Mouse (Mus musculus): Measurements from ENCODE around the gene Fkbp4. TPM values are rescaled to one million over a fixed set of nuclear protein-coding genes. Genes with fewer than 3 reads are reported as not detected.

The Fkbp4 gene
- polyA plus RNA-seq (2011; ENCODE audit: insufficient read depth, insufficient read length, low read depth, missing spikeins), result 411 and 413 TPM in 2 replicates

GRCm38 (mm10) chr6:128438317-128438870 lies at the start of gene Fkbp4:
Gene Fkbp4, minus strand, starts transcription at chr6:128438677.
- Histone ChIP-seq H3K27ac (ENCODE audit: insufficient read depth, low read length) (peak within 1 kb of the TSS; percentile 38), H3K36me3 (ENCODE audit: control insufficient read depth, insufficient read depth, low read length, poor library complexity, severe bottlenecking) (peaks cover 32% of the 10 kb centered on the region), H3K9ac (ENCODE audit: low read depth, poor library complexity, severe bottlenecking) (peak within 1 kb of the TSS; percentile 95), H3K4me3 (ENCODE audit: low read depth, low read length) (peak within 1 kb of the TSS; percentile 78), H3K9me3 (replicated peaks; ENCODE audit: control insufficient read depth, insufficient read depth, low read length, poor library complexity, severe bottlenecking) (no peaks in the 10 kb centered on the region), H3K4me1 (ENCODE audit: control insufficient read depth, insufficient read depth, low read length) (peaks cover 4% of the 10 kb centered on the region), H3K27me3 (ENCODE audit: control insufficient read depth, insufficient read depth, low read length, poor library complexity, severe bottlenecking) (no peaks in the 10 kb centered on the region)
- TF ChIP-seq CTCF (IDR thresholded peaks at IDR 0.05; ENCODE audit: low read depth, low read length) (no peak), POLR2A (IDR thresholded peaks at IDR 0.05; ENCODE audit: insufficient read depth, low read length) (peak; percentile 64), EP300 (IDR thresholded peaks at IDR 0.05; ENCODE audit: insufficient read depth, low read depth, low read length) (no peak)

DNA sequence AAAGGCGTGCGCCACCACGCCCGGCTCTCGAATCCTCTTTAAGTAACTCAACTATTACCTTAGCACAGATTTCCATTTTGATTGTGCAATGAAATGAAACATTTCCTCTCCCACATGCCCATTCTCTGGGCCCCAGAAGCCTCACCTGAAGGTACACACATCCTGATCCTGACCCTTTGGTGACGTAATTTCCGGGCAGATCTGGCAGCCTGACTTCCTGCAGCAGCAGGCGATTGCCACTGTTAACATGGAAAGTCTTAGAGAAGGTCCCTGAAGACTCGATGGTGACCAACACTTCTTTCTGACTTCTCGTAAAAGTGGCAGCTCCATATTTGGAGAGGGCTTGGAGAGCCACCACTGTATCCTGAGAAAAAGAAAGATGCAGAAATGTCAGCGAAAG lies 49.3 kb upstream of the Fkbp4 start:
- no peaks in the 10 kb centered on the region for H3K27me3 ChIP-seq (ENCODE audit: control insufficient read depth, insufficient read depth, low read length, poor library complexity, severe bottlenecking)
- no peaks in the 10 kb centered on the region for H3K9me3 ChIP-seq (replicated peaks; ENCODE audit: control insufficient read depth, insufficient read depth, low read length, poor library complexity, severe bottlenecking)
- no peaks in the 10 kb centered on the region for H3K36me3 ChIP-seq (ENCODE audit: control insufficient read depth, insufficient read depth, low read length, poor library complexity, severe bottlenecking)
- H3K27ac ChIP-seq (ENCODE audit: insufficient read depth, low read length), result no peak overlapping the region
- H3K4me3 ChIP-seq (ENCODE audit: low read depth, low read length), result no peak overlapping the region
- H3K4me1 ChIP-seq (ENCODE audit: control insufficient read depth, insufficient read depth, low read length), result no peaks in the 10 kb centered on the region
- H3K9ac ChIP-seq (ENCODE audit: low read depth, poor library complexity, severe bottlenecking), result no peak overlapping the region
- TF ChIP-seq POLR2A (IDR thresholded peaks at IDR 0.05; ENCODE audit: insufficient read depth, low read length) (no peak), CTCF (IDR thresholded peaks at IDR 0.05; ENCODE audit: low read depth, low read length) (no peak), EP300 (IDR thresholded peaks at IDR 0.05; ENCODE audit: insufficient read depth, low read depth, low read length) (no peak)

- Histone ChIP-seq H3K9me3 (replicated peaks; ENCODE audit: control insufficient read depth, insufficient read depth, low read length, poor library complexity, severe bottlenecking) (no peaks in the 10 kb centered on the region), H3K27ac (ENCODE audit: insufficient read depth, low read length) (peak overlapping the region; percentile 72), H3K27me3 (ENCODE audit: control insufficient read depth, insufficient read depth, low read length, poor library complexity, severe bottlenecking) (no peaks in the 10 kb centered on the region), H3K4me3 (ENCODE audit: low read depth, low read length) (peak overlapping the region; percentile 27), H3K4me1 (ENCODE audit: control insufficient read depth, insufficient read depth, low read length) (peaks cover 6% of the 10 kb centered on the region), H3K9ac (ENCODE audit: low read depth, poor library complexity, severe bottlenecking) (peak overlapping the region; percentile 50; the same call in 1 of the 2 replicates), H3K36me3 (ENCODE audit: control insufficient read depth, insufficient read depth, low read length, poor library complexity, severe bottlenecking) (no peaks in the 10 kb centered on the region)
- TF ChIP-seq CTCF (IDR thresholded peaks at IDR 0.05; ENCODE audit: low read depth, low read length) (peak; percentile 100), EP300 (IDR thresholded peaks at IDR 0.05; ENCODE audit: insufficient read depth, low read depth, low read length) (peak; percentile 77), POLR2A (IDR thresholded peaks at IDR 0.05; ENCODE audit: insufficient read depth, low read length) (no peak)
Observed at GRCm38 (mm10) chr6:128479463-128480454, 41.3 kb upstream of the Fkbp4 start.

DNA sequence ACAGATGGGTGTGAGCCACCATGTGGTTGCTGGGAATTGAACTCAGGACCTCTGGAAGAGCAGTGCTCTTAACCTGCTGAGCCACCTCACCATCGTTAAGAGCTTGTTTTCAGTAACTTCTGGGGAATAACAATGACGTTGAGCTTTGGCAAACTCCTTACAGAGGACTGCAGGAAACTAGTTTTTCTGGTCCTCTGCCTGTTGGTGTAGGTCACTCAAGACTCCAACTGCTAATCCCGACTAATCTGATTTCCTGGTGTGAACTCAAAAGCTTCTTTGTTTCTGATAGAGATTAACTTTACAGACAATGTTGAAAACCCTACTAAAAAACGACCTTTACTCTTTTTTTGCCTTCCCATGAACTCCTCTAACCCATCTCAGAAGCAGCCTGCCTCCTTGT lies 39.0 kb upstream of the Fkbp4 start:
- Histone ChIP-seq H3K9ac (ENCODE audit: low read depth, poor library complexity, severe bottlenecking) (no peak overlapping the region), H3K27ac (ENCODE audit: insufficient read depth, low read length) (peak overlapping the region; percentile 21; the same call in 1 of the 2 replicates)

DNA sequence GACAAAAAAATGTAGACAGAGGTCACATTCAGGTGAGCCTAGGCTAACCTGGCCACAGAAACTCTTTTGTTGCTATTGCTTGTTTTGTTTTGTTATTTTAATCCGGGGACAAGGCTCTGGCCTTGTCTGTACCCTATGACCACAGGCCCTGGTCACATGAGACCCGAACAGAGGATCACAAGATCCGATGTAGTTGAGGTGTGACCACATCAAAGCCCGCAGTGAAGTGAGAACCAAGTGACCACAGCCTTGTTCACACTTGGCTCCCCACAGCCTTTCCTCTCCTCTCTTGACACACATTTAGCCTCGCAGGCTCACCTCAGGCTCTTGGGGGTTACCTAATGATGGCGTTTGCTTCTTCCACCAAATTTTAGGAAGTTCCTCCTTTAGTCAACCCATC lies 35.6 kb upstream of the Fkbp4 start:
- Histone ChIP-seq H3K4me3 (ENCODE audit: low read depth, low read length) (no peak overlapping the region), H3K27me3 (ENCODE audit: control insufficient read depth, insufficient read depth, low read length, poor library complexity, severe bottlenecking) (no peaks in the 10 kb centered on the region), H3K4me1 (ENCODE audit: control insufficient read depth, insufficient read depth, low read length) (peaks cover 7% of the 10 kb centered on the region), H3K9me3 (replicated peaks; ENCODE audit: control insufficient read depth, insufficient read depth, low read length, poor library complexity, severe bottlenecking) (no peaks in the 10 kb centered on the region), H3K9ac (ENCODE audit: low read depth, poor library complexity, severe bottlenecking) (no peak overlapping the region), H3K27ac (ENCODE audit: insufficient read depth, low read length) (no peak overlapping the region), H3K36me3 (ENCODE audit: control insufficient read depth, insufficient read depth, low read length, poor library complexity, severe bottlenecking) (no peaks in the 10 kb centered on the region)
- TF ChIP-seq POLR2A (IDR thresholded peaks at IDR 0.05; ENCODE audit: insufficient read depth, low read length) (no peak), EP300 (IDR thresholded peaks at IDR 0.05; ENCODE audit: insufficient read depth, low read depth, low read length) (0 out of 2 replicates have a peak, but pooled peaks have one; percentile 61)

More for the DNA sequence above, 39.0 kb upstream of the Fkbp4 start:
- Histone ChIP-seq H3K9me3 (replicated peaks; ENCODE audit: control insufficient read depth, insufficient read depth, low read length, poor library complexity, severe bottlenecking) (no peaks in the 10 kb centered on the region), H3K36me3 (ENCODE audit: control insufficient read depth, insufficient read depth, low read length, poor library complexity, severe bottlenecking) (no peaks in the 10 kb centered on the region), H3K4me3 (ENCODE audit: low read depth, low read length) (no peak overlapping the region), H3K27me3 (ENCODE audit: control insufficient read depth, insufficient read depth, low read length, poor library complexity, severe bottlenecking) (no peaks in the 10 kb centered on the region), H3K4me1 (ENCODE audit: control insufficient read depth, insufficient read depth, low read length) (peaks cover 6% of the 10 kb centered on the region)
- TF ChIP-seq EP300 (IDR thresholded peaks at IDR 0.05; ENCODE audit: insufficient read depth, low read depth, low read length), result no peak
- no peak for TF ChIP-seq CTCF (IDR thresholded peaks at IDR 0.05; ENCODE audit: low read depth, low read length)
- no peak for TF ChIP-seq POLR2A (IDR thresholded peaks at IDR 0.05; ENCODE audit: insufficient read depth, low read length)
